Mouse (Mus musculus): Measurements from ENCODE around the gene Npepps. TPM values are rescaled to one million over a fixed set of nuclear protein-coding genes. Genes with fewer than 3 reads are reported as not detected.

Npepps gene
- total RNA-seq (2023): 67.7 TPM

GRCm38 (mm10) chr11:97280216-97280861 is at the start of gene Npepps:
Gene Npepps, minus strand, starts transcription at chr11:97280638.

GRCm38 (mm10) chr11:97315504-97316503 is 35.4 kb upstream of the Npepps start, which contains the start of gene Mrpl45:
Gene Mrpl45, plus strand, starts transcription at chr11:97315716.

GRCm38 (mm10) chr11:97187764-97188642 is 92.4 kb downstream of the Npepps start, which contains the start of gene Kpnb1:
Gene Kpnb1, minus strand, starts transcription at chr11:97187881.

Other genes with a start within 250 kb of the Npepps start
- not detected for gene Lrrc46, start 239.2 kb downstream of the Npepps start, total RNA-seq (2023)
- gene Mrpl10, start 239.1 kb downstream of the Npepps start, total RNA-seq (2023): 25.7 TPM
- 27.0 TPM for gene Osbpl7, start 230.0 kb downstream of the Npepps start, total RNA-seq (2023)
- gene Tbx21, start 165.3 kb downstream of the Npepps start, total RNA-seq (2023): 1.5 TPM
- gene Tbkbp1, start 129.1 kb downstream of the Npepps start, total RNA-seq (2023): 0.53 TPM
- 116 TPM for gene Kpnb1, start 92.8 kb downstream of the Npepps start, total RNA-seq (2023)
- 9.9 TPM for gene Mrpl45, start 35.1 kb upstream of the Npepps start, total RNA-seq (2023)
- gene Gpr179, start 71.4 kb upstream of the Npepps start, total RNA-seq (2023): 0.12 TPM
- gene Socs7, start 81.9 kb upstream of the Npepps start, total RNA-seq (2023): 13.0 TPM
- gene Arhgap23, start 134.9 kb upstream of the Npepps start, total RNA-seq (2023): 0.56 TPM
- not detected for gene 4933428G20Rik, start 219.7 kb upstream of the Npepps start, total RNA-seq (2023)

Data from CD4-positive naive resting alpha-beta T cell, adult 76 days (primary cell).